Mouse (Mus musculus): ENCODE results near the gene Mlxipl.

GRCm38 (mm10) chr5:135134534-135134933 is 44.8 kb downstream of the Mlxipl start:
- no peak for TF ChIP-seq GATA2 (IDR thresholded peaks at IDR 0.05; ENCODE audit: borderline replicate concordance, low read depth, low read length)
- TF ChIP-seq CTCF (IDR thresholded peaks at IDR 0.05; ENCODE audit: low read depth, low read length), result peak; percentile 29; the same call in 1 of the 2 replicates
- TF ChIP-seq POLR2AphosphoS5 (IDR thresholded peaks at IDR 0.05; ENCODE audit: insufficient replicate concordance, low read depth, low read length), result no peak
- no peak for TF ChIP-seq GATA1 (IDR thresholded peaks at IDR 0.05; ENCODE audit: borderline replicate concordance, low read length)
- TF ChIP-seq TAL1 (conservative IDR thresholded peaks at IDR 0.05; ENCODE audit: low read depth, low read length), result no peak
